Mouse (Mus musculus): ENCODE measurements around the gene Spag5. TPM values are rescaled to one million over a fixed set of nuclear protein-coding genes. Genes with fewer than 3 reads are reported as not detected.

Gene Spag5
- total RNA-seq, 2 experiments from 2014 or later: 259 to 464 TPM

Other genes starting within 250 kb of the Spag5 start
- 4.0 and 5.0 TPM in 2 replicates for gene Eral1, start 221.1 kb upstream of the Spag5 start, total RNA-seq (2015; ENCODE audit: low replicate concordance)
- 3.6 and 6.7 TPM in 2 replicates for gene Eral1, start 221.1 kb upstream of the Spag5 start, total RNA-seq (2017; ENCODE audit: low replicate concordance)
- 2.9 and 4.3 TPM in 2 replicates for gene Fam222b, start 206.9 kb upstream of the Spag5 start, total RNA-seq (2015; ENCODE audit: low replicate concordance)
- gene Fam222b, start 206.9 kb upstream of the Spag5 start, total RNA-seq (2017; ENCODE audit: low replicate concordance): 0.45 and 1.5 TPM in 2 replicates
- 11.3 and 35.3 TPM in 2 replicates for gene Traf4, start 135.9 kb upstream of the Spag5 start, total RNA-seq (2015; ENCODE audit: low replicate concordance)
- gene Traf4, start 135.9 kb upstream of the Spag5 start, total RNA-seq (2017; ENCODE audit: low replicate concordance): 14.6 and 16.1 TPM in 2 replicates
- 43.2 and 79.6 TPM in 2 replicates for gene Nek8, start 124.9 kb upstream of the Spag5 start, total RNA-seq (2015; ENCODE audit: low replicate concordance)
- gene Nek8, start 124.9 kb upstream of the Spag5 start, total RNA-seq (2017; ENCODE audit: low replicate concordance): 35.9 and 76.8 TPM in 2 replicates
- gene Tlcd1, start 124.8 kb upstream of the Spag5 start, total RNA-seq (2015; ENCODE audit: low replicate concordance): 174 and 194 TPM in 2 replicates
- gene Tlcd1, start 124.8 kb upstream of the Spag5 start, total RNA-seq (2017; ENCODE audit: low replicate concordance): 107 and 197 TPM in 2 replicates
- 1,034 and 1,190 TPM in 2 replicates for gene Rpl23a, start 117.9 kb upstream of the Spag5 start, total RNA-seq (2015; ENCODE audit: low replicate concordance)
- gene Rpl23a, start 117.9 kb upstream of the Spag5 start, total RNA-seq (2017; ENCODE audit: low replicate concordance): 811 and 1,012 TPM in 2 replicates
- 2.9 TPM in 1 of 2 replicates, not detected in the other for gene Rab34, start 113.1 kb upstream of the Spag5 start, total RNA-seq (2015; ENCODE audit: low replicate concordance)
- gene Rab34, start 113.1 kb upstream of the Spag5 start, total RNA-seq (2017; ENCODE audit: low replicate concordance): 2.6 and 7.1 TPM in 2 replicates
- gene Proca1, start 108.1 kb upstream of the Spag5 start, total RNA-seq (2015; ENCODE audit: low replicate concordance): not detected in 2 replicates
- gene Proca1, start 108.1 kb upstream of the Spag5 start, total RNA-seq (2017; ENCODE audit: low replicate concordance): not detected in 2 replicates
- 39.6 and 52.4 TPM in 2 replicates for gene Sdf2, start 55.8 kb upstream of the Spag5 start, total RNA-seq (2015; ENCODE audit: low replicate concordance)
- gene Sdf2, start 55.8 kb upstream of the Spag5 start, total RNA-seq (2017; ENCODE audit: low replicate concordance): 15.8 and 21.6 TPM in 2 replicates
- 22.2 and 30.6 TPM in 2 replicates for gene Supt6, start 55.5 kb upstream of the Spag5 start, total RNA-seq (2015; ENCODE audit: low replicate concordance)
- 21.3 and 27.7 TPM in 2 replicates for gene Supt6, start 55.5 kb upstream of the Spag5 start, total RNA-seq (2017; ENCODE audit: low replicate concordance)
- gene 2610507B11Rik, start 39.8 kb upstream of the Spag5 start, total RNA-seq (2015; ENCODE audit: low replicate concordance): 53.7 and 76.3 TPM in 2 replicates
- gene 2610507B11Rik, start 39.8 kb upstream of the Spag5 start, total RNA-seq (2017; ENCODE audit: low replicate concordance): 77.1 and 80.1 TPM in 2 replicates
- gene BC030499, start 10.7 kb upstream of the Spag5 start, total RNA-seq (2015; ENCODE audit: low replicate concordance): not detected in 2 replicates
- not detected in 2 replicates for gene BC030499, start 10.7 kb upstream of the Spag5 start, total RNA-seq (2017; ENCODE audit: low replicate concordance)
- 1.3 and 16.2 TPM in 2 replicates for gene Aldoc, start 21.4 kb downstream of the Spag5 start, total RNA-seq (2015; ENCODE audit: low replicate concordance)
- gene Aldoc, start 21.4 kb downstream of the Spag5 start, total RNA-seq (2017; ENCODE audit: low replicate concordance): 2.4 and 3.0 TPM in 2 replicates
- gene Pigs, start 26.9 kb downstream of the Spag5 start, total RNA-seq (2015; ENCODE audit: low replicate concordance): 7.2 and 14.3 TPM in 2 replicates
- 3.6 and 3.9 TPM in 2 replicates for gene Pigs, start 26.9 kb downstream of the Spag5 start, total RNA-seq (2017; ENCODE audit: low replicate concordance)
- gene Unc119, start 42.0 kb downstream of the Spag5 start, total RNA-seq (2015; ENCODE audit: low replicate concordance): 17.2 and 20.9 TPM in 2 replicates
- gene Unc119, start 42.0 kb downstream of the Spag5 start, total RNA-seq (2017; ENCODE audit: low replicate concordance): 7.9 and 8.3 TPM in 2 replicates
- not detected in 2 replicates for gene Foxn1, start 85.0 kb downstream of the Spag5 start, total RNA-seq (2015; ENCODE audit: low replicate concordance)
- not detected in 2 replicates for gene Foxn1, start 85.0 kb downstream of the Spag5 start, total RNA-seq (2017; ENCODE audit: low replicate concordance)
- not detected in 2 replicates for gene Slc13a2, start 120.7 kb downstream of the Spag5 start, total RNA-seq (2015; ENCODE audit: low replicate concordance)
- gene Slc13a2, start 120.7 kb downstream of the Spag5 start, total RNA-seq (2017; ENCODE audit: low replicate concordance): 0.68 TPM in 1 of 2 replicates, not detected in the other
- not detected in 2 replicates for gene Slc46a1, start 164.2 kb downstream of the Spag5 start, total RNA-seq (2015; ENCODE audit: low replicate concordance)
- 0.13 TPM in 1 of 2 replicates, not detected in the other for gene Slc46a1, start 164.2 kb downstream of the Spag5 start, total RNA-seq (2017; ENCODE audit: low replicate concordance)
- not detected in 2 replicates for gene Sarm1, start 196.2 kb downstream of the Spag5 start, total RNA-seq (2015; ENCODE audit: low replicate concordance)
- gene Sarm1, start 196.2 kb downstream of the Spag5 start, total RNA-seq (2017; ENCODE audit: low replicate concordance): not detected in 2 replicates
- not detected in 2 replicates for gene Vtn, start 197.6 kb downstream of the Spag5 start, total RNA-seq (2015; ENCODE audit: low replicate concordance)
- not detected in 2 replicates for gene Vtn, start 197.6 kb downstream of the Spag5 start, total RNA-seq (2017; ENCODE audit: low replicate concordance)
- not detected in 2 replicates for gene Sebox, start 201.9 kb downstream of the Spag5 start, total RNA-seq (2015; ENCODE audit: low replicate concordance)
- not detected in 2 replicates for gene Sebox, start 201.9 kb downstream of the Spag5 start, total RNA-seq (2017; ENCODE audit: low replicate concordance)
- 2.5 TPM in 1 of 2 replicates, not detected in the other for gene Tmem199, start 210.6 kb downstream of the Spag5 start, total RNA-seq (2015; ENCODE audit: low replicate concordance)
- 7.7 and 10.1 TPM in 2 replicates for gene Tmem199, start 210.6 kb downstream of the Spag5 start, total RNA-seq (2017; ENCODE audit: low replicate concordance)
- 8.6 and 9.6 TPM in 2 replicates for gene Poldip2, start 210.7 kb downstream of the Spag5 start, total RNA-seq (2015; ENCODE audit: low replicate concordance)
- 4.0 and 8.1 TPM in 2 replicates for gene Poldip2, start 210.7 kb downstream of the Spag5 start, total RNA-seq (2017; ENCODE audit: low replicate concordance)
- gene Tnfaip1, start 234.8 kb downstream of the Spag5 start, total RNA-seq (2015; ENCODE audit: low replicate concordance): 2.1 and 2.2 TPM in 2 replicates
- 0.61 TPM in 1 of 2 replicates, not detected in the other for gene Tnfaip1, start 234.8 kb downstream of the Spag5 start, total RNA-seq (2017; ENCODE audit: low replicate concordance)
- 63.1 and 72.5 TPM in 2 replicates for gene Ift20, start 234.8 kb downstream of the Spag5 start, total RNA-seq (2015; ENCODE audit: low replicate concordance)
- gene Ift20, start 234.8 kb downstream of the Spag5 start, total RNA-seq (2017; ENCODE audit: low replicate concordance): 20.1 and 72.1 TPM in 2 replicates
- 22.2 and 26.7 TPM in 2 replicates for gene Tmem97, start 249.2 kb downstream of the Spag5 start, total RNA-seq (2015; ENCODE audit: low replicate concordance)
- 6.0 and 14.0 TPM in 2 replicates for gene Tmem97, start 249.2 kb downstream of the Spag5 start, total RNA-seq (2017; ENCODE audit: low replicate concordance)